Mouse (Mus musculus): ENCODE results near the gene Mycbp2. TPM values are rescaled to one million over a fixed set of nuclear protein-coding genes. Genes with fewer than 3 reads are reported as not detected.

The Mycbp2 gene
- total RNA-seq, 1 experiment, result 16.2 TPM

DNA sequence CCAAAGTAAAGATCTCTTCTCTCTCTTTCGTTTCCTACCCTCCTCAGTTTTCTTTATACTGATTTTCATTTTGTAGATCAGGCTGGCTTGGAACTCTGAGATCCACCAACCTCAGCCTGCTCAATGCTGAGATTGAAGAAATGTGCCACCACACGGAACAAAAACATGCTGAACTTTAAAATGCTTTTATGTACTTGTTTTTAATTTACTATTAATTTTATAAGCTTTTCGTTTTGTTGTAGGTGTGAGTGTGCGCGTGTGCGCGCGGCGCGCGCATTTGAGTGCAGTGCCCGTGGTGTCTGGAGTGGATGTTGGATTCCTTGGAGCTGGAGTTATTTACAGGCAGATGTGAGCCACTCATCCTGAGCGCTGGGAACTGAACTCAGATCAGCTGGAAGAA, 246.3 kb downstream of the Mycbp2 start:
- TF ChIP-seq ZC3H11A (IDR thresholded peaks at IDR 0.05; ENCODE audit: borderline replicate concordance, low read depth, low read length) (no peak), CHD2 (IDR thresholded peaks at IDR 0.05; ENCODE audit: low read depth, low read length) (no peak), HCFC1 (IDR thresholded peaks at IDR 0.05; ENCODE audit: borderline replicate concordance, insufficient read depth, low read length) (no peak), ZNF384 (IDR thresholded peaks at IDR 0.05; ENCODE audit: low read depth, low read length) (no peak), MAFK (IDR thresholded peaks at IDR 0.05; ENCODE audit: insufficient read depth, low read depth, low read length) (no peak)
- in situ Hi-C loops (cut with MboI; ENCODE audit: low sequenced_read_pairs in 2 of 2, unreplicated experiment in 2 of 2), result no loop called here
- no peak for DNase-seq (ENCODE audit: low read depth, low spot score)

DNA sequence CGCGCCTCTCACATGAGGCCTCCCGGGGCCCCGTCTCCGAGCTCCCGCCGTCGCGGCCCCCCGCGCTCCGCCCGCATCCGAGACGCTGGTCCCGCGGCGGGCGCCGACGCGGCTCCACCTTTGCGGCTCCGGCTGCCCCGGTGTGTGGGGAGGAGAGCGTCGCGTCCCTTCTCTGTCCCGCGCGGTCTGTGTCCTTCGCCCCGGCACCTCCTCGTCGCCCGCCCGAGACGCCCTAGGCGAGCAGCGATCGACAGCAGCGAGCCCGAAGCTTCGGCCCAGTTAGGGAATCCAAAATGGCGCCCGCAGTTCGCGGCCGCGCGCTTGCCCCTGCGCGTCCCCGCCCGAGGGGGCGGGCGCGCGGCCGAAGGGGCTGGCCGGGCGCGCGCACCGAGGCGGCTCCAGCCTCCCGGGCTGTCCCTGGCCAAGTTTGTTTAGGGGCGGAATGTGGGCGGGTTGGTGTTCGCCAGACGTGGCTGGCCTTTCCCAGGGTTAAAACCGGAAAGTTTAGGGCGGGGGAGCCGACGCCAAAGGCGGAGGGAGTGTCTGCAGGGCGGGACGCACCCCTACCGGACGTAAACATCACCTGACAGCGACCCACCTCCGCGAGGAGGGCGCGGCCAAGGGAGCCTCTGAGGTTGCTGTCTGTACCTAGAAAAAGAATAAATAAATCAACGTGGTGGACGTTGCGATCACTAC, 247.2 kb downstream of the Mycbp2 start, which contains the start of gene Fbxl3:
TSS of gene Fbxl3 (minus strand) at position 329 of the 696 bp plus-strand sequence.
- Histone ChIP-seq H3K9me3 (ENCODE audit: control insufficient read depth, insufficient read depth, low read depth, low read length) (no peaks in the 10 kb centered on the region), H3K9ac (ENCODE audit: insufficient read depth, low read depth, low read length, poor library complexity, severe bottlenecking) (peak within 1 kb of the TSS; percentile 88), H3K4me3 (ENCODE audit: insufficient read depth in 1 of 2, low read depth in 1 of 2, low read length in 2 of 2, poor library complexity in 1 of 2, severe bottlenecking in 1 of 2) (peak within 1 kb of the TSS; percentile 77 to 96), H3K36me3 (ENCODE audit: control insufficient read depth, insufficient read depth, low read length, poor library complexity, severe bottlenecking) (peaks cover 6% of the 10 kb centered on the region; the same call in 1 of the 2 replicates), H3K4me1 (ENCODE audit: control insufficient read depth in 2 of 2, insufficient read depth in 2 of 2, low read length in 2 of 2, poor library complexity in 1 of 2) (peaks cover 8 to 13% of the 10 kb centered on the region in 2 experiments; a peak in 3 of 4 replicates), H3K27ac (ENCODE audit: insufficient read depth, low read depth, low read length, poor library complexity, severe bottlenecking) (peak within 1 kb of the TSS; percentile 92)
- in situ Hi-C loops (cut with MboI; ENCODE audit: low sequenced_read_pairs in 2 of 2, unreplicated experiment in 2 of 2), result no loop called here
- DNase-seq (ENCODE audit: low read depth, low spot score), result peak; percentile 96
- TF ChIP-seq ZC3H11A (IDR thresholded peaks at IDR 0.05; ENCODE audit: borderline replicate concordance, low read depth, low read length) (no peak), MAFK (IDR thresholded peaks at IDR 0.05; ENCODE audit: insufficient read depth, low read depth, low read length) (no peak), HCFC1 (IDR thresholded peaks at IDR 0.05; ENCODE audit: borderline replicate concordance, insufficient read depth, low read length) (peak; percentile 14; the same call in 1 of the 2 replicates)

More for the DNA sequence above, 246.3 kb downstream of the Mycbp2 start:
- no peak overlapping the region for H3K9ac ChIP-seq (ENCODE audit: insufficient read depth, low read depth, low read length, poor library complexity, severe bottlenecking)
- H3K4me3 ChIP-seq (ENCODE audit: insufficient read depth in 1 of 2, low read depth in 1 of 2, low read length in 2 of 2, poor library complexity in 1 of 2, severe bottlenecking in 1 of 2), result peak overlapping the region in 1 of 2 experiments; percentile 66; a peak in 1 of 4 replicates
- H3K27ac ChIP-seq (ENCODE audit: insufficient read depth, low read depth, low read length, poor library complexity, severe bottlenecking), result no peak overlapping the region
- peaks cover 5% of the 10 kb centered on the region; the same call in 1 of the 2 replicates for H3K36me3 ChIP-seq (ENCODE audit: control insufficient read depth, insufficient read depth, low read length, poor library complexity, severe bottlenecking)
- no peaks in the 10 kb centered on the region for H3K9me3 ChIP-seq (ENCODE audit: control insufficient read depth, insufficient read depth, low read depth, low read length)
- H3K4me1 ChIP-seq (ENCODE audit: control insufficient read depth in 2 of 2, insufficient read depth in 2 of 2, low read length in 2 of 2, poor library complexity in 1 of 2), result peaks cover 8 to 13% of the 10 kb centered on the region in 2 experiments; a peak in 3 of 4 replicates

DNA sequence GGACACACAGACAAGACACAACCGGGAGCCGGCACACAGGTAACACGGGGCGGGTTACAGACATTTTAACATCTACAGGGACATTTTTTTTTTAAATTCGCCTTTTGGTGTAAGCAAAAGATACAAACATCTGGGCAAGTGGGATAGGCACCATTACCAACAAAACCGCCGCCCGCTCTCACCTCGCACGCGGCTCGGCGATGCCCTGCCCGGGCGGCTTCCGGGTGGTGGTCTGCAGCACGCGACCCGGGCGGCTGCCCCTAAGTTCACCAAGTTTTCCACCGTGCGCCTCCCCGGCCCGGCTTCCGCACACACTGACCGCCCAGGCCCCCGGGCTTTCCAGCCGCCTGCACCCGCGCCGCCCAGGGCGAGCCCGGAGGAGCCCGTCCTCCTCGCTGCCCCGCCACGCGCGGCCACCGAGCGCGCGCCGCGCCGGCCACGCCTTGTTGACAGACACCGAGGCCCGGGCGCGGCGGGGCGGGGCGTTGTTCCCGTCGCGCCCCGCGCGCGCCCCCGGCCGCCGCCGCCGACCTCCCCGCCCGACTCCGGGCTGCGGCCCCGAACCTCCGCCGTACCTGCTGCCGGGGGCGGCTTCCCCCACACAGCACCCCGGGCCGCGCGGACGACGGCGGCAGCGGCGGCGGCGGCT, 247.9 kb downstream of the Mycbp2 start:
- TF ChIP-seq MAFK (IDR thresholded peaks at IDR 0.05; ENCODE audit: insufficient read depth, low read depth, low read length) (no peak), HCFC1 (IDR thresholded peaks at IDR 0.05; ENCODE audit: borderline replicate concordance, insufficient read depth, low read length) (peak; percentile 54; the same call in 1 of the 2 replicates)
- H3K4me3 ChIP-seq (ENCODE audit: insufficient read depth in 1 of 2, low read depth in 1 of 2, low read length in 2 of 2, poor library complexity in 1 of 2, severe bottlenecking in 1 of 2), result peak overlapping the region; percentile 77 to 96
- in situ Hi-C loops (cut with MboI; ENCODE audit: low sequenced_read_pairs in 2 of 2, unreplicated experiment in 2 of 2), result no loop called here

DNA sequence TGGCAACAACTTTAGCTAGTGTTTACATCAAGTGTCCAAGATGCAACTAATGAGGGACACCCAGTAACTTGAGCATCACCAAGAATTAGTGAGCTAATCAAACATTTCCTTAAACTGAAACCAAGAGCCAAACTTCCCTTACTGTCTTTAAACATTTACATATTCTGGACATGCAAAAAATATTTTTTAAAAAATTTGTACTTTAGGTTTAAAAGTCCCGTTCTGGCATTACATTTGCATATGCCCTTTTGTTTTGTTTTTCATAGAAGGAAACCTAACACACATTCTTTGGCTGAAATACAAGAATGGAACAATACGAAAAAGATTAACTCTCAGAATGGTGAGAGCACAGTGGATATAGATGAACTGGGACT, 248.4 kb downstream of the Mycbp2 start:
- Histone ChIP-seq H3K36me3 (ENCODE audit: control insufficient read depth, insufficient read depth, low read length, poor library complexity, severe bottlenecking) (peaks cover 6% of the 10 kb centered on the region; the same call in 1 of the 2 replicates), H3K4me1 (ENCODE audit: control insufficient read depth in 2 of 2, insufficient read depth in 2 of 2, low read length in 2 of 2, poor library complexity in 1 of 2) (peaks cover 10 to 16% of the 10 kb centered on the region in 2 experiments), H3K4me3 (ENCODE audit: insufficient read depth in 1 of 2, low read depth in 1 of 2, low read length in 2 of 2, poor library complexity in 1 of 2, severe bottlenecking in 1 of 2) (peak overlapping the region; percentile 77 to 96), H3K9me3 (ENCODE audit: control insufficient read depth, insufficient read depth, low read depth, low read length) (no peaks in the 10 kb centered on the region), H3K9ac (ENCODE audit: insufficient read depth, low read depth, low read length, poor library complexity, severe bottlenecking) (peak overlapping the region; percentile 88), H3K27ac (ENCODE audit: insufficient read depth, low read depth, low read length, poor library complexity, severe bottlenecking) (peak overlapping the region; percentile 92)
- TF ChIP-seq MAFK (IDR thresholded peaks at IDR 0.05; ENCODE audit: insufficient read depth, low read depth, low read length) (no peak), ZC3H11A (IDR thresholded peaks at IDR 0.05; ENCODE audit: borderline replicate concordance, low read depth, low read length) (no peak), CHD2 (IDR thresholded peaks at IDR 0.05; ENCODE audit: low read depth, low read length) (no peak), HCFC1 (IDR thresholded peaks at IDR 0.05; ENCODE audit: borderline replicate concordance, insufficient read depth, low read length) (no peak), ZNF384 (IDR thresholded peaks at IDR 0.05; ENCODE audit: low read depth, low read length) (no peak)
- no peak for DNase-seq (ENCODE audit: low read depth, low spot score)
- in situ Hi-C loops (cut with MboI; ENCODE audit: low sequenced_read_pairs in 2 of 2, unreplicated experiment in 2 of 2), result no loop called here

More for the DNA sequence above, 247.9 kb downstream of the Mycbp2 start:
- H3K9ac ChIP-seq (ENCODE audit: insufficient read depth, low read depth, low read length, poor library complexity, severe bottlenecking), result peak overlapping the region; percentile 88
- peak overlapping the region; percentile 92 for H3K27ac ChIP-seq (ENCODE audit: insufficient read depth, low read depth, low read length, poor library complexity, severe bottlenecking)
- H3K4me1 ChIP-seq (ENCODE audit: control insufficient read depth in 2 of 2, insufficient read depth in 2 of 2, low read length in 2 of 2, poor library complexity in 1 of 2), result peaks cover 9 to 16% of the 10 kb centered on the region in 2 experiments
- DNase-seq (ENCODE audit: low read depth, low spot score), result no peak
- H3K9me3 ChIP-seq (ENCODE audit: control insufficient read depth, insufficient read depth, low read depth, low read length), result no peaks in the 10 kb centered on the region
- peaks cover 6% of the 10 kb centered on the region; the same call in 1 of the 2 replicates for H3K36me3 ChIP-seq (ENCODE audit: control insufficient read depth, insufficient read depth, low read length, poor library complexity, severe bottlenecking)
